Mouse (Mus musculus) kidney, postnatal 4 days (tissue): ENCODE data around the gene Oxsr1.
A peak's percentile ranks its signal among the peaks of the same experiment; 100 is the strongest.
"Not testable (repeated sequence)": the region's sequence is repeated elsewhere in the genome, so short reads cannot be mapped to it uniquely, and the experiment has no call there.

ENCODE experiments used
- DNase-seq, 2 experiments: peaks; one replicate each; pipeline ENCODE4 v3.0.0; 2021; ENCODE audit warnings: mixed read lengths in 2 of 2

The Oxsr1 gene

DNA sequence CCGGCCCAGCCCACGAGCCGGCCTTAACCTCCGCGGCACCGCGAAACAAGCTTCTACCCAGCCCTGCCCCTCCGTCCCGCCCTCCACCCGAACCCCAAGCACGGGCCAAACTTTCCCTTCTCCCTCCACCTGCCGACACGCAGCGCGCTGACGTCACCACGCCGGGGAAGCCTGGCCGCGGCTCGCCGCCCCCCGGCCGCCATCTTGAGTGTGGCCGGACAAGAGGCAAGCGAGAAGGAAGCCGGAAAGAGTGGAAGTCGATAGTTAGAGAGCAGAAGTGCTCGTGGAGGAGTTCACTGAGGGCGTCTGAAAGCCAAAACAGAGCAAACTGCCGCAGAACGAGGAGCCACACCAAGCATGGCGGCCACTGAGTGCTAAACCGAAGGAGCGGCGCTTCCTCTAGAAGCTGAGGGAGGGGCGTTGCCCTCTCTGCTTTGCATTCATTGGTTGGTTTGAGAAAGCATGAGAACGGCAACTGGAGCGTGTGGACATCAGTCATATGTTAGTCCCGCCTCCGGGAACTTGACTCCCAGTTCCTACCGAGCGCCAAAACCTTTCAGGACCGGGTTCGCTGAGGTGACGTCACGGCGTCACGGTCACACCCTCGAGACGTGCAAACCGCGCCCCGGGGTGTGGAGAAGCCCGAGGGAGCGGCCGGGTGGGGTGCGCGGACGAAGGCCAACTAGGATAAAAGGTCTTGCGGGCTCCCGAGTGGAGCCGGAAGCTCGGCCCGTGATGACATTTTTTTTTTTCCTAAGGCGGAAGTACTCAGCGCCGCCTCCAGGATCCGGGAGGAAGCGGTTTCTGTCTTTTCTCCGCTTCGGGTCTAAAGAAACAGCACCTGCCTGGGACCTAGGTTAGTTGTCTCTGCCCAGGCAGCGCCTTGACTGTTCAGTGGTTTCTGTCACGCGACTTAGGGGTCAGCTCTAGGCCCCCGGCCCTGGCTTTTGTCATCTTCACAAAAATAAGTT is at the start of gene Oxsr1:
TSS of gene Oxsr1 (minus strand) at position 139 of the 971 bp plus-strand sequence.
- peak; percentile 99 for DNase-seq

DNA sequence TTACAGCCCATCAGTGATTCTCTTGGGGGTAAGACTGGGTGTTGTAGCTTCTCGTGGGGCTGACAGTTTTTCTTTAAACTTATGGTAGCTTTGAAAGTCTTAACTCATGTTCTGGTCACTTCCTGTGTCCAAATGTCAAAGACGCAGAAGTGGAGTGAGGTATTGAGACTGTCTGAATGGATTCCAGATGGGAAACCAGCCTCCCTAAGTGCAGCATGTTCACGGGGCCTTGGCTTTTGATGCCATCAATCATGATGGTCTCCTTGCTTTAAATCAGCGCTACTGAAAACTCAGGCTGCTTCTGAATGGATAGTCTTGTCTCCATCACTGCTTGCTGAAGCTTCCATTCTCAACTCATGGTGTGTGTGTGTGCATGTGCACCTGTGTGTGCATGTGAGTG is 49.0 kb upstream of the Oxsr1 start:
- DNase-seq = no peak

DNA sequence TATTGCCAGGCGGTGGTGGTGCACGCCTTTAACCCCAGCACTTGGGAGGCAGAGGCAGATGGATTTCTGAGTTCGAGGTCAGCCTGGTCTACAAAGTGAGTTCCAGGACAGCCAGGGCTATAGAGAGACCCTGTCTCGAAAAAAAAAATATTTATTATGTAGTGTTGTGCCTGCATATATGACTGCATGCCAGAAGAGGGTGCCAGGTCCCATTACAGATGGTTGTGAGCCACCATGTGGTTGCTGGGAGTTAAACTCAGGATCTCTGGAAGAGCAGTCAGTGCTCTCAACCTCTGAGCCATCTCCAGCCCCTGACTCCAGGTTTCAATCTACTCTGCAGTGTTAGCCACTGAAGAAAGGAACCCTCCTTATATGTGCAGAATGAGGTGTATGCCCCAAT is 48.5 kb upstream of the Oxsr1 start:
- DNase-seq = not testable (repeated sequence)

DNA sequence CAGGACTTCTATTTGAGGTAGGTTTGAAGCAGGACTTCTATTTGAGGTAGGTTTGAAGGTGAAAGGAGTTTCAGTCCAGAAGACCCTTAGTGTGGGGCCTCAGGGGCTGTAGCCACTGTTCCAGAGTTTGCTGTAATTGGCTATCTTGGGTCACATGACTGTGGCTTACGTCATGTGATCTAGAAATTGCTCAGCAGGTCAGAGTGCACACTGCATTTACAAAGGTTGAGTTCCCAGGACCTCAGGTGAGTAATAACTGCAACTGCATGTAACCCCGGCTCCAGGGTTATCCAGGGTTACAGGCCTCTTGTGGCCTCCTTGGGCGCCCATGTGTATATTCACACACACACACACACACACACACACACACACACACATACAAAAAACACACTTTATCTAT is 46.1 kb upstream of the Oxsr1 start:
- no peak for DNase-seq

DNA sequence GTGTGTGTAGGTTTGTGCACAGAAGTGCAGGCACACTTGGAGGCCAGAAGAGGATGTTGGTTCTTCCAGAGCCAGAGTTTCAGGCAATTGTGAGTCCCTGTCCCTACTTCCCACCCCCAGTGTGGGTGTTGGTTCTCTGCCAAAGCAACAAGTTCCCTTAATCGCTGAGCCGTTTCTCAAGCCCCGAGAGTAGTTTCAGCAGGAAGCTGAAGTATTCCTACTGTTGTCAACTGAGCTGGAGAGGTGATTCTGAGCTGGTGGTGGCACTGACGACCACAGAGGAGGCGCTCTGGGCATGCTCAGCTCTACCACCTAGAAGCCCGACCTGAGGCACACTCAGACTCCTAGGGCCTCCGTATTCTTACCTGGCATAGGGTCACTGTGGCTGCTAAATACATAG is 43.1 kb upstream of the Oxsr1 start, which contains the start of gene Slc22a14:
TSS of gene Slc22a14 (minus strand) at position 270 of the 400 bp plus-strand sequence.
- DNase-seq = peak; percentile 29 to 42

DNA sequence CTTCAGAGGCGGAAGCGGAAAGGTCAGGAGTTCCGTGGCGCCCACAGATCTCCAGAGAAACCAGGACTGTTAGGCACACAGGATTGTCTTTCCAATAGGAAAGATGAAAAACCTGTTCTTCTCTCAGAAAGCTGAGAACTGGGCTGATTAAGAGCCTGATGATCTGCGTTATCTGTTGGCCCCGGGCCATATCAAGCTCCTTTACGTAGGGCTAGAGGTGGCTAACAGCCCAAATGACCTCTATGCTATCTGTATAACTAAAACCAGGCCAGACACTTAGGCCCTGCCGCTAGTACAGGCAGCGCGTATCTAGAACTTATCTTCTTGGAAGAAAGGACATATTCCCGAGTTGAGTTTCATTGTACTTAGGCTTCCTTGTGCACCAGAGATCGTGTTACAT is 41.0 kb upstream of the Oxsr1 start:
- DNase-seq = no peak

DNA sequence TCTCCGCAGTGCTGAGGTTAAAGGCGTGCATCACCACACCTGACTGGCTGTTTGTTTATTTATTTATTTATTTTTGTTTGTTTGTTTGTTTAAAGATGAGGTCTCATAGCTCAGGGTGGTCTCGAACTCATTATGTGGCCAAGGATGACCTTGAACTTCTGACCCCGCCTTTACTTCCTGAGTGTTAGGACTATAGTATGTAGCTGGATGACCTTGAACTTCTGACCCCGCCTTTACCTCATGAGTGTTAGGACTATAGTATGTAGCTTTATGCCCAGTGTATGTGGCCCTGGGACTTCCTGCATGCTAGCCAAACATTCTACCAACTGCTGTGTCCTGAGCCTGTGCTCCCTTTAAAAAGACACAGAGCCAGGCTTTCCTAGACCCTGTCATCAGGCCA is 39.2 kb upstream of the Oxsr1 start:
- no peak for DNase-seq

DNA sequence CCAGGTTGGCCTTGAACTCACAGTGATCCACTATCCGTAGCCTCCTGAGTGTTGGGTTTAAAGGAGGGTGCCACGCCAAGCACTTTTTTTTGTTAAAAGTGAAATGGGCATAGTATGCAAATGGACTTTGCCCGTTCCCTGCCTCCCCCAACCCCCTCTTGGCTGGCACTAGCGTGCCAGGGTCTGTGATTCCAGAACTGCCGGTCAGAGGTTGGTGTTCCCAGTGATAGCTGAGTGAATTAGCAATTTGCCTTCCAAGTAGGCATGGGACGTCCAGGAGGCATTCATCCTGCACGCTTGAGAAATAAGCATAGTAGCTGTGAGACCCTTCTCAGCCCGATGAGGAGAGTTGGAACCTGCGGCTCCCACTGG is 35.8 kb upstream of the Oxsr1 start:
- peak; percentile 50 to 72 for DNase-seq

DNA sequence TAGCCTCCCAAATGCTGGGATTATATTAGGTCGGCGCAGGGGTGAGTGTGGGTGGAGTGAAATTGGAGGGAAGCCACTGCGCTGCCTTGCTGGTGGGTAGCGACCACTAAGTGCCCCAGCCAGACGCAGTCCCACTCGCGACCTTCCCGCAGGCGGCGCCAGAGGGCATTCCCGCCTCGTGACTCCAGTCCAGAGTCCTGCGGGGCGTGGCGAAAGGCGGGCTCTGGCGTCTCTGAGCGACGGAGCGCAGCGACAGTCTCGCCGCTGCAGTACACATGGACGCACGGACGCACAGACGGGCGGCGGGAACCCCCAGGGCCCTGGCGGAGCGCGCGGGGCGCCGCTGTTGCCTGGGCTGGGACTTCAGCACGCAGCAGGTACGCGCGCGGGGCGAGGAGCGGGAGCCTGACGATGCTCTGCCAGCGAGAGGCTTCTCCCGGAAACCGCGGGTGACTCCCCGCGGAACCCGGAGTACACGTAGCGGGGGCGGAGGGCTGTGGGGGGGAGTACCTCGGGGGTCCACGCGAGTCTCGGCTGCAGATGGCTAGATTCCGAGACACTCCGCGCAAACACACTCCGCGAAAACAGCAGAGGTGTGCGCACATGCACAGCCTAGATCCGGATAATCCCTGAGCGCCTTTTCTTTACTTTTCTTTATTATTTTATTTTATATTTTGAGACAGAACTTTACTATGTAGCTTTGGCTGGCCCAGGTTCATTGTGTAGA is 35.3 kb upstream of the Oxsr1 start, which contains the start of gene Xylb:
TSS of gene Xylb (plus strand) at position 51 of the 727 bp plus-strand sequence.
- peak; percentile 97 to 98 for DNase-seq

DNA sequence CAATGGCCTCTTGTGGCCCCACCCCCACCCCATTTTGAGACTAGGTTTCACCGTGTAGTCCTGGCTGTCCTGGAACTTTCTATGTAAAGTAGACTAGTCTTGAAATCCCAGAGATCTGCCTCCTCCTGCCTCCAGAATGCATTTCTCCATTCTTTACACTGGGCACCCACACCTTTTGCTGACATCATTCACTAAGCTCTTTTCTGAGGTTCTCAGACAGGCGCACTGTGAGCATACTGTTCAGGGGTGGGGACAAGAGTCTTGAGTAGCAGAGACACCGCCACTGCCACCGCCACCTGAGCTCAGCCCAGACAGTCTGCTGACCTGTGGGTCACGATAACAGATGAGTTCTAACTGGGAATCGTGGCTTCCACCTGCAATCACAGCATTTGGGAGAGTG is 33.7 kb upstream of the Oxsr1 start:
- DNase-seq = no peak

DNA sequence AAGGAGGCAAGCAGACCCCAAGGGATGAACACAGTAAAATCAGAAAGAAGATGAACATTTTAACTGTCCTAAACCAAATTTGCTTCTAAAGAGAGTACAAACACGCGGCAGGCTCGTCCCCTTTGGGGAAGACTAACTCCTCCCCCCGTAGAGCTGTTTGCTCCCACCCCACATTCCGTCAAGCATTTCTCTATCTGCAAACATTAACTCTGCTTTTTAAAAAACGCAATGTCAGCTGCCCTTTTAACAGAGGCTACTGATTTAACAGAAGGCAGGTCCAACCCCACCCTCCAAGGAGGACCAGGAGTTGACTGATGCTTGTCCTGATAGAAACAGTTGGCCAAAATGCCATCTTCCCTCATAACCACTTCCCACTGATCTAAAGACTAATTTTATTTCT is 31.7 kb upstream of the Oxsr1 start:
- peak in 1 of 2 experiments; percentile 20 for DNase-seq

DNA sequence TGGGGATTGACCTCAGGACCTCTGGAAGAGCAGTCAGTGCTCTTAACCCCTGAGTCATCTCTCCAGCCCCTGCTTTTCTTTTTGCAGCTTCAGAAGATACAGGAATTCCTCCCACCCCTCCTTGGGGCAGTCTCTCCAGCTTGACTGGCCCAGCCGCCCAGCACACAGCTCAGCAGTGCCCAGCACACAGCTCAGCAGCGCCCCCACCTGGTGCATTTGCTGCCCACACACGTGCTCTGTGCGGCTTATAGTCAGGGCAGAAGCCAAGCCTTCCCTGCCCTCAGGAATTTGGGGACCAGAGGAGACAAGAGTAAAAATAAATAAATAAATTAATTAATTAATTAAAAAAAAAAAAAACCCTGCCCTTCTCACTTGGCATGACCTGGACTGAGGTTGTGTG is 29.8 kb upstream of the Oxsr1 start:
- peak; percentile 92 to 94 for DNase-seq

DNA sequence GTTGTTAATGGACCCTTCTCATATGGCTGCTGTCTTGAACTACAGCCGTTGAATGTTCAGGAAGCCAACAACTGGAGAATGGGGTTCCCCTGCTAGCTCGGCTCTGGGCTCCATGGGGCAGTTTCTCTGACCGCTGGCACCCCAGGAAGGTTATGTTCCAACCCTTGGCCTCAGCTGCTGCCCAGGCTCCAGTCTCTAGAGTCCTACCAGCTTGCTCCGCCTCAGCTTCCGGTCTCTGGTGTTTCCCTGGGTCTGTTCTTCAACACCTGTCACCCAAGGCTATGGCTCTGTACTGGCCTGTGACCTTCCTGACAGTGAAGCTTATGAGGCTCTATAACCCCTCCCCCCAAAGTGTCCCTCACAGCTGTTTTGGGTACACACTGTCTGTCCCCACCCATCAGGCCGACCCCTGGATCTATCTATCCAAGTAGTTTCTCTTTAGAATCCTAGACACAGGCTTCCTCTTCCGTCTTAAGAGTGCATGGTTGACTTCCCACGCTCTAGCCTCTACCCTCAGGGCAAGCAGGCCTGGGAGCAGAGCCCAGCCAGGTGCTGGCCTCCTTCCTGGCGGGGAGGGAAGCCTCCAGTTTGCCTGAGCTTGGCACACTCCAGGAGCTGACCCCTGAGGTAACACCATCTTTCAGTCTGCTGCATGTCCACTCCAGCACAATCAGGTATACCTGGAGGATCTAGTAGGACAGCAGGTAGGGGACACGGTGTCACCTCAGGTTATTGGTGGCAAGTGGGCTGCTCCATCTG is 28.9 kb upstream of the Oxsr1 start:
- peak; percentile 19 to 45 for DNase-seq

DNA sequence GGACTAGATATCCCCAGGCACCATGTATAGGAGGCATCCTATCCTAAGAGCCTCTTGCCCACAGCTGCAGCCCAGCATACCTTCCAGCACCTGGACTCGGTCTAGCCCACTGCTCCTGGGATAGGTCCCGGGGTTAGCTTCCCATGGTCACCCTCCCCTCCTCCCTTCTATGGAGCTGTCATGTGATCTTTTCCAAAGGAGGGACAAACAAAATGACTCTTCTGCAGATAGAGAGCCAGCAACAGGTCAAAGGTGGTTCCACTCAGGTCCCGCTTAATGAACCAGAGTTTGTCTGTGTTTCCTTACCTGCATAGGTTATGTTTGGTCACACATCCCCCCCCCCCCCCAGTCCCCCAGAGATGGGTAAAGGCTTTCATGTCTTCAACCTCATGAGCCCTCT is 28.3 kb upstream of the Oxsr1 start:
- DNase-seq = no peak

DNA sequence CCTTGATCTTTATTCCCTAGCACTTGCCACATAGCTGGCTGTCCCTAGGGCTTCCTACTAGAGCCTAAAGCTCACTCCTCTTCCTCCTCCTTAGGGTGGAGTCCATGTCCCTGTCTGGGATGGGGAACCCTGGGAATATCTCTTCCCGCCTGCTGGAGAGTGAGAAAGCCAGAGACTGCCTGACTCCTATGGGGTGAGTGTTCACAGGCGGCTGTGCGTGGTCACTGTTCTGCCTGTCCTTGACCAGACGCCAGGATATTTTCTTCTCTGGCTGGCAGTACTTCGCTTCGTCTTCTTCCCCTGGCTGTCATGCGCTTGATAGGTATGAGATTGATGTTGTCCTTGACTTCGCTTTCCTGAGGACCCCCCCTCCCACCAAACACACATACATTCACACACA is 24.1 kb upstream of the Oxsr1 start:
- DNase-seq = no peak

DNA sequence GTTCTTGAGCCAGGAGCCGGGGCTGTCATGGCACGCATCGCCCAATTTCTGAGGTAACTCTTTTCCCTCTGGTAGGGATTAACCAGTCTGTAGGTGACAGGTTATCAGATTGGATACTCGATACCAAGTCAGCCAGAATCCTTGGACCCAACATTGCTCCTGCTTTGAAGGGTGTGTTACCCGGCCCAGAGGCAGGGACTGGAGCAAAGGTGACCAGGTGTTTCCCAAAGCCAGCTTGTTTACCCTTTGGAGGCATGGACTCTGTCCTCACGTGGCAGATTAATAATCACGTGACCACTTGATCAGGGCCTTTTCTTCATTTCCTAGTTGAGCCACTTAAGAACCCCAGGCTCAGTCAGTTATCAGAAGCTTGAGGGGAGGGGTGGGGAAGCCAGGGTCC is 20.5 kb upstream of the Oxsr1 start:
- DNase-seq = no peak

DNA sequence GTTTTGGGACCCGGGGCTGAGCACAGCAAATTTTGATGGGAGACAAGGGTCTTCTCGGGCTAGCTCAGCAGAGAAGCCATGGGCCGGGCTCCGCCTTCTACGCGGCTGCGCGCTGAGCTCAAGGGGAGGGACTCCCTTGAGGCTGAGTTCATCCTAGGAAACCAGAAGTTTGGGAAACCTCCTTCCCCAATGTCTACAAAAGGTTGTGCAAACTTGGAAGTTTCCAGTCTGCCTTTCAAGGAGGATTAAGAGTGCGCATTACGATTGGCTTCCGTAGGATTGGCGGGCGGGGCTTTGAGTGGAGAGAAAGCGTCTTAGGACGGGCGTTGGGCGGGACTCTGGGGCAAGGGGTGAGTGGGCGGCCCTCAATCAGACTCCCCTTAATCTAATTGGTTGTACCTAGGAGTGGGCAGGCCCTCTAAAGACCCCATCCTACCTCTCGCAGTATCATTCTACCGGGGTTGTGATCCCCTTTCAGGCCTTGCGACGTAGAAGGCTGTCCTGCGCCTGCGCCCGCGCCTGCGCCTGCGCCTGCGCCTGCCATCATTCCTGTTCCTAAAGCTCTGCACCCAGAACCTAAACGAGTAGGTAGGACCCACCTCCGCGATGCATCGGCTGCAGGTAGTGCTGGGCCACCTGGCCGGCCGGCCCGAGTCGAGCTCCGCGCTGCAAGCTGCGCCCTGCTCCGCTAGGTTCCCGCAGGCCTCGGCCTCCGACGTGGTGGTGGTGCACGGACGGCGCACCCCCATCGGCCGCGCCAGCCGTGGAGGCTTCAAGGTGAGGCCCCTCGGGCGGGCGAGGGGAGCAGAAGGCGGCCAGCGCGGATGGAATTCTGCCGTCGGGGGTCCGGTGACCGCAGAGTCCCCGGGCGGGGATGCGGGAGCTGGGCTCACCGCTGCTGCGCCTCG is 18.9 kb upstream of the Oxsr1 start, which contains the start of gene Myd88:
TSS of gene Myd88 (minus strand) at position 503 of the 908 bp plus-strand sequence.
- DNase-seq = peak; percentile 95 to 97

DNA sequence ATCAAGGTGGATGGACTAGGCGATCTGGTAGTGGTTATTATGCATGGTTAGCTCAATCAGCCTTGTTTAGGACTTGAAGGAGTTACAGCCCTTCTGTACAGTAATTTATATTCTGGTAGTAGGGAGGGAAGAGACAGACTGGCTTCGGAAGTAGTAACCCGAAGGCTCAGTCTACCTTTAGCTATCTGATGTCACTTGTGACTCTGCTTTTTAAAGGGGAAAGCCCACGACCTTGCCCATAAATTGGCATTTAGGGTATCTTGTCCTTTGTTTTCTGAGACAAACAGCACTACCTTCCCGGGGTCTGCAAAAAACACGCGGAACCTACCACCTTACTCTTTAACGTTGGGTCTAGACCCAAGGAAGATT is 18.0 kb upstream of the Oxsr1 start:
- no peak for DNase-seq

DNA sequence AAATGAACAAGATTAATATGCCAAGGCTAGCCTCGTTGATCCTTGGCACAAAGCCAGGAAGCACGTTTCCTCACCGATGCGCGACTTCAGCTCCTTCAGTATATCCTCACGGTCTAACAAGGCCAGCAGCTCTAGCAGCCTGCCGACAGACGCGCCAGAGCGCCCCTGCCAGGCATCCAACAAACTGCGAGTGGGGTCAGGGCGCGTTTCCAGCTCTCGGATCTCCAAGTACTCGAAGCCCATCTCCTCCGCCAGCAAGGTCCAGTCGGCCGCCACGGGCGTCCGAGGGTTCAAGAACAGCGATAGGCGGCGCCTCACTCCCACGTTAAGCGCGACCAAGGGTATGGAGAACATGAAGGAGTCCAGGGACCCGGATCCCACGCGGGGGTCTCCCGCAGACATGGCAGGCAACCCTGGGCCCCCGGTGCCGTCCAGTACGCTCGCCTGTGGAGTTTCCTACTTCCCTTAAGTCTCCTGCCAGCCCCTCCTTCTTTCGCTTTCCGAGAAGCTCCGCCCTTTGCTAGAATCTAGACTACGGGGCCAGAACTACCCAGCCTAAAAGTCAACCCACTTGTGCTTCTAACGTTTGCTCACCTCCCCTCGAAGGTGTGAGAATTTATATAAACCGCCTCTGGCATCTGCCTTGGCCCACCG is 17.5 kb upstream of the Oxsr1 start, which contains the start of gene Acaa1a:
TSS of gene Acaa1a (plus strand) at position 119 of the 654 bp plus-strand sequence.
- peak; percentile 75 to 86 for DNase-seq

DNA sequence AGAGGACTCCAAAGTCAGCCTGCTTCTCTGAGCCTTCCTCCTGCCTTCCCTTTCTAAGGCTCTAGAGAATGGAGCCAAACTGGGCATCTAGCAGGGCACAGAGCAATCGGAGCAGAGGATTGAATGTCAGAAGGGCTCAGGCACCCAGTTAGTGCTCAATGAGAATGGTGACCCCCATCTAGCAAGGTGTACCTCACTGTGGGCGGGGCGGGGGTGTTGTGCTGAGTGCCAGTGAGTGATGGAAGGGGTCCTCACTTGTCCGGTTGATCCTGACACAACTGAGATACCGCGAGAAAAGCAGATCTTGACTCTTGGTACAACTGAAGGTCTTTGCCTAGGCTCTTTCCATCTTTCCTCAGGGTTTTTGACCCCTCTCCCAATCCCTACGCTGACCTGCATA is 16.9 kb upstream of the Oxsr1 start:
- peak in 1 of 2 experiments; percentile 26 for DNase-seq

DNA sequence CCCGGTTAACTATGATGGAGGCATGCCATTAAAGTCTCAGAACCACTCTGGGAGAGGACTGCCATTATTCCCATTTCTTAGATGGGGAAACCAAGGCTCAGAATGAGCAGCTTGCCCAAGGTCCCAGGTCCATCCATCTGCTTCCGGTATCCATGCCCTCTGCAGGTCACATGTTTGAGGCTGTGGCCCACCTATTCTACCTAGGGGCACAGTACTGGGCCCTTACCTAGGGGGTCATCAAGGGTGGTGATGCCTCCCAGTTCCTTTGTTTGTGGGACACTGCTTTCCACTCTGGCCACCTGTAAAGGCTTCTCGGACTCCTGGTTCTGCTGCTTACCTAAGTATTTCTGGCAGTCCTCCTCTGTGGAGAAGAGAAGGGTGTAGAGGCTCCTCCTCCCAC is 16.1 kb upstream of the Oxsr1 start:
- no peak for DNase-seq
